ENCODE assay signal across 23 mouse cellular contexts in genomic region chr17:81004454-81004853, GRCm38 (mm10).
A peak's percentile ranks its signal among the peaks of the same experiment; 100 is the strongest.
DNase-seq lines count a peak whose midpoint lies in the region; ATAC-seq lines count a peak whose summit lies in the region.
"Had no signal": no experiment of that assay in that cellular context is flagged by ENCODE, and none has a peak within 500 bp of the region (broad histone marks: within the 10 kb centered on the region; RNA-seq: fewer than 3 reads in every experiment).

No protein-coding gene starts in this region.

- H3K36me3 ChIP-seq in heart, embryonic 12.5 days: no peaks in the 10 kb centered on the region
- peaks cover 3% of the 10 kb centered on the region; the same call in 1 of the 2 replicates for H3K36me3 ChIP-seq in hindbrain, embryonic 13.5 days
- H3K36me3 ChIP-seq in hindbrain, embryonic 10.5 days: no peaks in the 10 kb centered on the region
- H3K36me3 ChIP-seq in lung, embryonic 15.5 days: no peaks in the 10 kb centered on the region
- no peaks in the 10 kb centered on the region for H3K36me3 ChIP-seq in neural tube, embryonic 13.5 days
- H3K36me3 ChIP-seq in neural tube, embryonic 15.5 days: no peaks in the 10 kb centered on the region
- H3K36me3 ChIP-seq: forebrain, embryonic 10.5 days; G1E; hindbrain, embryonic 15.5 days had no signal

- peaks cover 20% of the 10 kb centered on the region for H3K4me1 ChIP-seq in heart, embryonic 12.5 days (replicated peaks)
- peaks cover 17% of the 10 kb centered on the region for H3K4me1 ChIP-seq in hindbrain, embryonic 13.5 days (replicated peaks)
- H3K4me1 ChIP-seq in hindbrain, embryonic 10.5 days (replicated peaks): peaks cover 29% of the 10 kb centered on the region
- peaks cover 27% of the 10 kb centered on the region for H3K4me1 ChIP-seq in lung, embryonic 15.5 days
- H3K4me1 ChIP-seq in neural tube, embryonic 13.5 days (replicated peaks): peaks cover 35% of the 10 kb centered on the region
- peaks cover 14% of the 10 kb centered on the region for H3K4me1 ChIP-seq in neural tube, embryonic 15.5 days

- ATAC-seq in heart, embryonic 12.5 days (ENCODE audit: insufficient number of reproducible peaks, low FRiP score): no peak
- no peak for ATAC-seq in hindbrain, embryonic 13.5 days (ENCODE audit: low FRiP score)
- ATAC-seq in lung, embryonic 15.5 days (ENCODE audit: borderline replicate concordance, extremely low read depth, low FRiP score, low TSS enrichment): no peak
- ATAC-seq in neural tube, embryonic 13.5 days (ENCODE audit: low read depth): no peak
- no peak for ATAC-seq in neural tube, embryonic 15.5 days (ENCODE audit: low FRiP score)
- ATAC-seq: forebrain, embryonic 13.5 days; Patski had no signal

- H3K27ac ChIP-seq in heart, embryonic 12.5 days (ENCODE audit: poor library complexity, severe bottlenecking): peak overlapping the region; percentile 40; the same call in 1 of the 2 replicates
- H3K27ac ChIP-seq in hindbrain, embryonic 13.5 days: 0 out of 2 replicates have a peak overlapping the region, but pooled peaks have one; percentile 35
- H3K27ac ChIP-seq in hindbrain, embryonic 10.5 days: no peak overlapping the region
- peak overlapping the region; percentile 12; the same call in 1 of the 2 replicates for H3K27ac ChIP-seq in lung, embryonic 15.5 days
- H3K27ac ChIP-seq in neural tube, embryonic 13.5 days (replicated peaks): peak overlapping the region; percentile 46; the same call in 1 of the 2 replicates
- no peak overlapping the region for H3K27ac ChIP-seq in neural tube, embryonic 15.5 days (replicated peaks)
- H3K27ac ChIP-seq: forebrain, embryonic 10.5 days; forebrain, embryonic 13.5 days; hindbrain, embryonic 15.5 days had no signal

- no peaks in the 10 kb centered on the region for H3K9me3 ChIP-seq in heart, embryonic 12.5 days (replicated peaks)
- no peaks in the 10 kb centered on the region for H3K9me3 ChIP-seq in hindbrain, embryonic 13.5 days
- no peaks in the 10 kb centered on the region for H3K9me3 ChIP-seq in hindbrain, embryonic 10.5 days
- no peaks in the 10 kb centered on the region for H3K9me3 ChIP-seq in lung, embryonic 15.5 days
- H3K9me3 ChIP-seq in neural tube, embryonic 13.5 days: no peaks in the 10 kb centered on the region
- no peaks in the 10 kb centered on the region for H3K9me3 ChIP-seq in neural tube, embryonic 15.5 days (replicated peaks)
- H3K9me3 ChIP-seq: forebrain, embryonic 10.5 days; forebrain, embryonic 13.5 days; G1E; hindbrain, embryonic 15.5 days had no signal

- H3K4me3 ChIP-seq in heart, embryonic 12.5 days: no peak overlapping the region
- H3K4me3 ChIP-seq in hindbrain, embryonic 13.5 days: no peak overlapping the region
- no peak overlapping the region for H3K4me3 ChIP-seq in hindbrain, embryonic 10.5 days
- H3K4me3 ChIP-seq in lung, embryonic 15.5 days: no peak overlapping the region
- H3K4me3 ChIP-seq in neural tube, embryonic 13.5 days: no peak overlapping the region
- no peak overlapping the region for H3K4me3 ChIP-seq in neural tube, embryonic 15.5 days (replicated peaks)
- H3K4me3 ChIP-seq: forebrain, embryonic 10.5 days; forebrain, embryonic 13.5 days; hindbrain, embryonic 15.5 days had no signal

- H3K27me3 ChIP-seq in heart, embryonic 12.5 days (replicated peaks): no peaks in the 10 kb centered on the region
- no peaks in the 10 kb centered on the region for H3K27me3 ChIP-seq in hindbrain, embryonic 13.5 days
- no peaks in the 10 kb centered on the region for H3K27me3 ChIP-seq in hindbrain, embryonic 10.5 days (ENCODE audit: insufficient read depth, poor library complexity, severe bottlenecking)
- no peaks in the 10 kb centered on the region for H3K27me3 ChIP-seq in lung, embryonic 15.5 days
- H3K27me3 ChIP-seq in neural tube, embryonic 13.5 days: no peaks in the 10 kb centered on the region
- H3K27me3 ChIP-seq in neural tube, embryonic 15.5 days (replicated peaks): no peaks in the 10 kb centered on the region
- H3K27me3 ChIP-seq: CH12.LX; forebrain, embryonic 13.5 days; hindbrain, embryonic 15.5 days; Patski had no signal

- 63% methylated on average over 11 of the region's 11 CpGs for WGBS in heart, embryonic 12.5 days
- 83% methylated on average over 11 of the region's 11 CpGs for WGBS in hindbrain, embryonic 13.5 days
- WGBS in hindbrain, embryonic 10.5 days: 83% methylated on average over 11 of the region's 11 CpGs
- 25% methylated on average over 11 of the region's 11 CpGs for WGBS in lung, embryonic 15.5 days
- 87% methylated on average over 11 of the region's 11 CpGs for WGBS in neural tube, embryonic 13.5 days
- WGBS in neural tube, embryonic 15.5 days: 89% methylated on average over 11 of the region's 11 CpGs

- no peak overlapping the region for H3K9ac ChIP-seq in heart, embryonic 12.5 days
- no peak overlapping the region for H3K9ac ChIP-seq in hindbrain, embryonic 13.5 days
- no peak overlapping the region for H3K9ac ChIP-seq in lung, embryonic 15.5 days
- no peak overlapping the region for H3K9ac ChIP-seq in neural tube, embryonic 13.5 days
- no peak overlapping the region for H3K9ac ChIP-seq in neural tube, embryonic 15.5 days (replicated peaks)
- H3K9ac ChIP-seq: forebrain, embryonic 13.5 days; hindbrain, embryonic 15.5 days had no signal

- DNase-seq in heart, adult 9 months (ENCODE audit: low spot score in 2 of 2): no peak
- DNase-seq in hindbrain, embryonic 10.5 days (ENCODE audit: low spot score): no peak
- DNase-seq in lung, postnatal 36 days: no peak
- DNase-seq: adrenal gland, postnatal 10 days; adrenal gland, postnatal 36 days; B cell, adult 2 months; cerebellum, adult 18-20 months; cerebellum, adult 9-10 months; cerebellum, postnatal 14 days; gastrocnemius, postnatal 10 days; gastrocnemius, postnatal 36 days; heart, postnatal 36 days had no signal

- H3K4me2 ChIP-seq in heart, embryonic 12.5 days: no peak overlapping the region
- H3K4me2 ChIP-seq in hindbrain, embryonic 13.5 days: no peak overlapping the region
- no peak overlapping the region for H3K4me2 ChIP-seq in lung, embryonic 15.5 days
- no peak overlapping the region for H3K4me2 ChIP-seq in neural tube, embryonic 13.5 days
- H3K4me2 ChIP-seq in neural tube, embryonic 15.5 days: no peak overlapping the region
- H3K4me2 ChIP-seq: forebrain, embryonic 13.5 days; hindbrain, embryonic 15.5 days had no signal

Comparison
In these comparisons a context has a peak if more than half of its experiments do, and no peak if none do; other contexts are left out.
1. H3K27ac ChIP-seq: peak in heart, embryonic 12.5 days (single experiment), hindbrain, embryonic 13.5 days (single experiment), lung, embryonic 15.5 days (single experiment) and neural tube, embryonic 13.5 days (single experiment); none in hindbrain, embryonic 10.5 days (single experiment) and neural tube, embryonic 15.5 days (single experiment).